Mouse (Mus musculus): ENCODE results near the gene Slc35f6.
"Not testable (repeated sequence)": the region's sequence is repeated elsewhere in the genome, so short reads cannot be mapped to it uniquely, and the experiment has no call there.

The Slc35f6 gene

DNA sequence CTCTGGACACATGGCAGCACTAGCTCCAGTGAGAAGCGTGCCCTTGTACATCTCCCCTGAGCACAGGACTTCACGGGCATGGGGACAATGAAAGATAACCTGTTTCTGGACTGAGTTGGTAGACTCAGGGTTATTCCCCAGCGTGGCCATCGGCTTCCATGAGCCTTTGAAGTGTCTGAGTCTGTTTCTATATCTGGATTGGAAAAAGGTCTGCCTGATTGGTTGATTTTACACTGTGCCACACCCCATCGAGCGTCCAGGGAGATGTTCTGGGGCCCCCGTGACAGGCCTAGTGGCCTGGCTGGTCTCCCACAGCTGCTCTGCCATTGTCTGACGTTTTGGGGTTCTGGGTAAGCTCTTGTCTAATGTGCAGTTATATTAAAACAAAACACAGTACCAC is 7.3 kb downstream of the Slc35f6 start:
- intact Hi-C loops (cut with DNase I): no loop called here

DNA sequence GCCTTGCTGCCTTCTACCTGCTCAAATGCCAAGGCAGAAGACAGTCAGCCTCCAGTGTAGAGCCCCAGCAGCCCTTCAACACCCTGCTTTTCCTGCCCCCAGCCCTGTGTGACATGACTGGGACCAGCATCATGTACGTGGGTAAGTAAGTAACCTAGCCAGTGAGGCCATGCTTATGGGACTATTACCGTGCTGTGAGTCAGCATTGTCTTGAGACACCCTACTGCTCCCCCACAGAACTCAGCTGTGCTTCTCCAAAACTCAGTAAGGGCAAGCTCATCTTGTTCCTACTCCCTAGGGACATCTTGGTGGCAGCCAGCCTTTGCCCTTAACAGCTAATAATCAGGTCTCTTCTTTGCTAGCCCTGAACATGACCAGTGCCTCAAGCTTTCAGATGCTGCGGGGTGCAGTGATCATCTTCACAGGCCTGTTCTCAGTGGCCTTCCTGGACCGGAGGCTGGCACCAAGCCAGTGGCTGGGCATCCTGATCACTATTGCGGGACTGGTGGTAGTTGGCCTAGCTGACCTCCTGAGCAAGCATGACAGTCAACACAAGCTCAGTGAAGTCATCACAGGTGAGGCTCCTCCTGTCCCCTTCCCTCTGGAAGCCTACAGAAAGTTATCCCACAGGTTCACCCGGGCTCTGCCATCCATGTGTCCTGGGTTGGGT is 7.9 kb downstream of the Slc35f6 start:
- intact Hi-C loops (cut with DNase I): no loop called here

DNA sequence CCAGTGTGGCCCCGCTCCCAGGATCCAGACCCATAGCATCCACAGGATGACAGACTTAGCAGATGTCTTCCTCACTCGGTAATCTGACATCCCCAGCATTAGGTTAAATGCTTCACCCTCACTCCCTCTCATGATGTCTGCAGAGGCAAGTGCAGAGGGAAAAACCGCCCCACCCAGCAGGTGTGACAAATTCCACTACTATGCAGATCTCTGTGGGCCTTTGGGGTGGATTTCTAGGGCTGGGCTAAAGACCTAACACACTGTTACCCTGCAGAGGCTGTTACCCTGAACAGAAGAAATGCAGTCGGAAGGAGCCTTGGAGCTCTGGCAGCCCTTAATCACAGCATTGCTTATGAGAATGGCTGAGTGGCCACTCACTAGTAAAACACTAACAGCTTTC is 11.3 kb downstream of the Slc35f6 start:
- intact Hi-C loops (cut with DNase I): no loop called here

DNA sequence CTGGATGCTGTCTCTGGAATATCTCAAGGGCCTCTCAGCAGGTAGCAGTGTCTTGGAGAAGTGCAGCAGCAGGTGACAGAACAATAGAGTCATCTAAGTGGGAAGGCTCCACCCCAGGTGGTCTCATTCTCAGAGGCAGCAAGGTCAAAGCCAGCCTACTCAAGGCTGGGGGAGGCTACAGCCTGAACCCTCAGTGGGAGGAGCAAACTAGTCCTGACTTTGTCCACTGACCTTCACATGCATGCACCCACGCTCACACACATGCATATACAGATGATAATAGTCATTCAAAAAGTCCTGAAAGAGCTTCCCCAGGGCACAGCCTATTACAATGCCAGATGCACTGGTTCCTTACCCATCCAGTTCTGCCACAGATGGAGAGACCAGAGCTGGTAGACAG is 12.5 kb downstream of the Slc35f6 start:
- intact Hi-C loops (cut with DNase I): no loop called here

DNA sequence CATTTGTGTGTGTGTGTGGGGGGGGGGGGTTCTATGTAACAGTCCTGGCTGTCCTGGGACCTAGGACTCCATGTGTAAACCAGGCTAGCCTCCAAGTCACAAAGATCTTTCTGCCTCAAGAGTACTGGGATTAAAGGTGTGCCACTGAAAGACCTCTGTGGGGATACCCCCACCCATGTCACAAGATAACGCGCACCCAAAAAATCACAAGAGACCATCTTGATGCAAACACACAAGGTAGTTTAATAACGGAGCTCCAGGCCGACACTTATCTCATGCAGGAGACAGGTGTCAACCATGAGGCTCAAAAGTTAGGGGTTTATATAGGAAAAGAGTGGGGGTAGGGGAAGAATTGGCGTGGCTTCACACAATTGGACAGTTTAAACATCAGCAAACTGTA is 13.1 kb downstream of the Slc35f6 start:
- intact Hi-C loops (cut with DNase I): no loop called here

DNA sequence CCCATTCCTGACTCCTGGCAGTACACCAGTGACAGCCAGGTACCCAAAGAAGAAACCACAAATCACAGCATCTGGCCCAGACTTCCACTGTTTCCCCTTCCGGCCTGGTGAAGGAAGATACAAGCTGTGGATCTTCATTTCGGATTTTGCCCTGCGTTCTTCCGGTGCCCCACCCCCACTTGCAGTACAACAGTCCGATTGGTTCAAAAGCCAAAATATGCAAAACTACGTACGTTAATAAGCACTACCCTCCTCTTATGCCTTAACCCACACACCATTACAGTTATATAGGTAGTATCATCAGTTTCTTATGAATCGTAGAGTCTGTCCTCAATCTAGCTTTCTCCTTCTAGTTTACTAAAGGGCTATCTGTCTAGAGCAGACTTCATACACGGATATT is 17.6 kb downstream of the Slc35f6 start:
- intact Hi-C loops (cut with DNase I): no loop called here

DNA sequence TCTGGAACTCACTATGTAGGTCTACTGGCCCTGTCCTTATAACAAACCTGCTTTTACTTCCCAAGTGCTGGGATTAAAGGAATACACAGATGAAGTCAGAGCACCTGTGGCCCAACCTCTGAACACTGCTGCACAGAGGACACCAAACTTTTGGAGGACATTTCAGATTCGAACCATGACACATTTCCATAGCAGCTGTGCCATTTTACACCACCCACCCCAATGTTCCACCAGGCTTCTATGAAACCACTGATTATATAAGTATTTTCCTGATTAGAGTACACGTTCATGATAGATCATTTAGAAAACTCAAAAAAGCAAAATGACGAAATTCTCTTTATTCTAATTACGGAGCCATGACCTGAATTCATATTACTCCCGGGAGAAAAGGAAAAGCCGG is 18.2 kb downstream of the Slc35f6 start:
- intact Hi-C loops (cut with DNase I): no loop called here

DNA sequence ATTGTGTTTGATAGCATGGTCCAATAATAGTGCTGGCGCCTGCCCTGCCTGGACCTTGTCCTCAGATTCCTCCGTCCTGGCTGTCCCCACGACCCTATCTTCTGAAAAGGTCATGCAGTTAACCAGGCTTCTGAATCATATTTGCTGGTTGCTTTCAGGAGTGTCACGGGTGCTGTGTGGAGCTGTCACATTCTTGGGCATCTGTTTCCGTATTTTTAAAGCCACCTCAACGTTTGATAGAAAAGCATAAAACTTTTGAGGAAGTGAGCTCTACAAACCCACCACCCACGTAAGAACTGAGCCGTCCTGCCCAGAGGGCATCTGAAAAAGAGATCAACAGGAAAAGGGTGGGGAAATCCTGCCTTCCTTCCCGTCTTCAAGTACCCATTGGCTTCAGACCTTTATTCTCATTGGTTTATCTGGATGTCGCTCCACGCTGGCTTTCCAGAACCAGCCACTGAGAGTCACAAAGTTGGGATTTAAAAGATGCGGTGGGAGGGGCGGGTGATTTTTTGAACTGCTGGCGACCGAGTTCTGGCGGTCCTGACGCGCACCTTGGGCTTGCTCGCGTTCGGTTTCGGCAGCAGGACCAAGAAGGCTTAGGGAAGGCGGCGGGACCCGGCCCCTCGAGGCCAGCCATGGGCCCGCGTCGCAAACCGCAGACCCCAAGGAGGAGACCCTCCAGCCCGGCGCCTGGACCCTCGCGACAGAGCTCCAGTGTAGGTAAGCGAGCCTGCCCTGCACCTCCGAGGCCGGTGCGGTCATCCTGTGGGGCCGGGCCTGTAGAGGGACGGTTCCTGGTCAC is 18.9 kb downstream of the Slc35f6 start, which contains the start of gene Cenpa:
Gene Cenpa (plus strand): TSS at position 387 of the 805 bp plus-strand sequence.
- intact Hi-C loops (cut with DNase I): no loop called here

DNA sequence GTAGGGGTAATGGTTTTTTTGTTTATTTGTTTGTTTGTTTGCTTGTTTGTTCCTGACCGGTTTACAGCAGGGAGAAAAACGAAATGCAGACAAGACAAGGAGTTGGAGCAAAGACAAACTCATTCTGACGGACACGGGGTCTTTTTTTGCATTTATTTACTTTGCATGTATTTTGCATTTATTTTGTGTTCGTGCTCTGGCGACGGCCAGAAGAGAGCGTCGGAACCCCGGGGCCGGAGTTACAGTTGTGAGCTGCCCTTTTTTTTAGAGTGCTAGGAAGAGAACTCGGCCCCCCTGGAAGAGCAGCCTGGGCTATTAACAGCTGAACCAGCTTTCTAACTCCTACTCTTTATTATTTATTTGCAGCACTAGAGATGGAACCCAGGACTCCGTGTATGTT is 19.5 kb downstream of the Slc35f6 start:
- intact Hi-C loops (cut with DNase I): no loop called here

DNA sequence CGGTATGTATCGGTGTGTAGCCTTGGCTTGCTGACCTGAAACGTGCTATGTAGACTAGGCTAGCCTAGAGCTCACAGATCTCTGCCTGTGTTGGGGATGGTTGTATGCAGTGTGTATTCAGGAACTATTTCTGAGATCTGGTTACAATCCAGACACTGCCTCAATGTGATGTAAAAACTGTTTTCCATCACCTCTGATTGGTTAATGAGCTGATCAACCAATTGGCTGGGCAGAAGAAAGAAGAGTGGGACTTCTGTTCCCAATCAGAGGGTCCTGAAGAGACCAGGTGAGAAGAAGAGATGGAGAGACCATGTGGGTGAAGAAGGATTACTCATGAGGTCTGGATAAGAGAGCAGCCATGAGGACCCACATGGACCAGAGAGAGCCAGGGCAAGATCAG is 20.0 kb downstream of the Slc35f6 start:
- intact Hi-C loops (cut with DNase I): no loop called here

DNA sequence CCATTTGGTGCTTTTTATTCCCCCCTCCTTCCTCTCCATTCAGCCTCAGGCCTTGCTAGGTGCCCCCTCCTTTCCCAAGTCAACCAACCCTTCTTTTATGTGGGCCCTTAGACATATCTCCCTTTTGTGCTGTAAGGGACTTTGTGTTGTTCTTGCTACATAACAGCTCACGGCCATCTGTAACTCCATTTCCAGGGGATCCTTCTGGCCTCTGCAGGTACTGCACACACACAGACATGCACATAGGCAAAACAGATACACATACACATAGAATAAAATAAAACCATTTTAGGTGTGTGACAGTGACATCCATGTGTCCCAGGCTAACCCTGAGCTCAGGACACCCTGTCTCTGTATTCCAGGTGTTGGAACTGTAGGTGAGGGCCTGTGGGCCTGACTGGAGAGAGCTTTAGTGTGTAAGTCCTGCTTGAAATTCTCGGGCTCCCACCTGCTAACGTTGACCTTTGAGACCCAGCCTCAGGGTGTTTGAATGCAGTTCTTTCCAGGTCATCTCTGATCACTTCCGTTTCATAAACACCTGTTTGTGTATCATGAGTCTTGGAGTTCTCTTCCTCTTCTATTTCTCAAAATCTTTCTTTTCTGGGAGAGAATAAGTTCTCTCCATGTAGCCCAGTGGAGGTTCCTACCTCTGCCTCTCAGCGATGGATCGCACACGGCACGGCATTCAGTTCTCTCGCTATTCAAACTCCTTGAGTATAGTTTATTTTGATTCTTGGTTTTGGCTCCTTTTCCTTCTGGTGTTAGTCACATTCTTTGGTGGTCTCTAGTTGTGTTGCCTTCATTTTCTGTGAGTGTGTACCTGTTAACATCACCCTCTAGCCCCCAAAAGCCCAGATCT is 21.1 kb downstream of the Slc35f6 start:
- intact Hi-C loops (cut with DNase I): no loop called here

DNA sequence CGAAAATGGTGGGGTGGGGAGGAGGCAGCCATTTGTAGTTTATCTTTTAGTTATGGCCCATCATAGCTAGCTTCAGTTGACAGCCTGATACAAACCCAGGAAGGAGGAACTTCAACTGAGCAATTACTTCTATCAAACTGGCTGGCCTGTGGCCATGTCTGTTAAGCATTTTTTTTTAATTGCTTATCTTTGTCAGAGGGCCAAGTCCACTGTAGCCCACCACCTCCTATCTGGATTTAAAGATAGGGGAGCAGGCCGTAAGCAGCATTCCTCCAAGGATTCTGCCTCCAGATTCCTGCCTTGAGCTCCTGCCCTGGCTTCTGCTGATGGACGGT is 21.7 kb downstream of the Slc35f6 start:
- intact Hi-C loops (cut with DNase I): no loop called here

DNA sequence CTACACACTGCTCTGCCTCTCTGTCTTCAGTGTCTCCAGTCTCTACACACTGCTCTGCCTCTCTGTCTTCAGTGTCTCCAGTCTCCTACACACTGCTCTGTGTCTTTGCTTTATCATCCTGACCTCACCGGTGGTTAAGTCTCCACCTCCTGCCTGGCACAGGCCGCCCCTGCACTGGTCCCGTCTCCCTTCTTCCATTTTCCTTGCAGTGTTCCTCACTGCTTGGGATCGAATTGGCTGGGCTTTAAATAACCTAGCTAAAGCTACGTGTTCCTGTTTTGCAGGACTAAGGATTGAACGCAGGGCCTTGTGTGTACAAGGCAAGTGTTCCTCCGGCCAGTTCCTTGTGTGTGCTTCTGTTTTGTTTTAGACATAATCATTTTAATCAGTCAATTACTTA is 22.4 kb downstream of the Slc35f6 start:
- intact Hi-C loops (cut with DNase I): no loop called here

DNA sequence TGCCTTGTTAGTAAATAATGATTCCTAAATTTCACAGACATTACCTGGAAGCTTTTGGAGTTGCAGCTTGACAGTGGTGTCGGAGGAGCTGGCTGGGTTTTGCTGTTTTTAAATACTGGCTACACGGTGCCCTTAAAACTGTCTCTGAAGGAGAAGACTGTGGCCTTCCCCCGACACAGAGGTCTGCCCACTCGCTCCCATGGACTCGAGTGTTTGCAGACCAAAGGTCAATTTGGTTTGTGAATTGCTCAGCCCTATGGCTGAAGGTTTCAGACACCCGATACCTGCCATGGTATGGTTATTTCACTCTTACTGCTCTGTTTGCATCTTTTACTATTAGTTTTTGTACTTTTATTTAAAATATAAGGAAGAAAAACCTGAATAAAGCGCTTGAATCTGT is 26.3 kb downstream of the Slc35f6 start:
- intact Hi-C loops (cut with DNase I): no loop called here

DNA sequence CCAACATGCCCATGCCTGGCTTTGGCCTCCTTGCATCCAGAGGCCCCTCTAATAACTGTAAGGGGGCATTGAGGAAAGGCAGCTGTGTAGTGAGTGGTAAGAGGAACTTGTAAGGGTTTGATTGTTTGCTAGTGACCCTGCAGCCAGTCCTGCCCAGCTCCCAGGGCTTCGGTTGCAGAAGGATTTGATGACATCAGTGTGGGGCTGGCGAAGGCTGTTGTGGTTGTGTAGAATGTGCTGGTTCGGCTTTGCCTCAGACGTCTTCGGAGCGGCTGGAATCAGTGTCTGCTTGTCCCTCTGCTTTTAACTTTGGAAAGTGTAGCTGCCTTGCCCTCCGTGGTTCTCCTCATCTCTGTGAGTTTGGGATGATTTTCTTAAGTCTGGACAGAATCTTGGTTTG is 29.1 kb downstream of the Slc35f6 start:
- intact Hi-C loops (cut with DNase I): no loop called here

DNA sequence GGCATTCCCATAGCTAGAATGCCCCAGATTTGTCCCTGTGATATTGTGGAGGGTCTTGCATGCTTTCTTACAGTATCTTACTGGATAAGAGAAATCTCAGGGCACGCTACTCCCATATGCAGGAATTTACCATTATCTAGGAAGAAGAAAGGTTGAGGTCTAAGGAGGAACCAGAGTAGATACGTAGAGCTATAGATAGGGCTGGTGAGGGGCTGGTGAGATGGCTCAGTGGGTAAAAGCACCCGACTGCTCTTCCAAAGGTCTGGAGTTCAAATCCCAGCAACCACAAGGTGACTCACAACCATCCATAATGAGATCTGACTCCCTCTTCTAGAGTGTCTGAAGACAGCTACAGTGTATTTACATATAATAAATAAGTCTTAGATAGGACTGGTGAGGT is 30.3 kb downstream of the Slc35f6 start:
- intact Hi-C loops (cut with DNase I): not testable (repeated sequence)

DNA sequence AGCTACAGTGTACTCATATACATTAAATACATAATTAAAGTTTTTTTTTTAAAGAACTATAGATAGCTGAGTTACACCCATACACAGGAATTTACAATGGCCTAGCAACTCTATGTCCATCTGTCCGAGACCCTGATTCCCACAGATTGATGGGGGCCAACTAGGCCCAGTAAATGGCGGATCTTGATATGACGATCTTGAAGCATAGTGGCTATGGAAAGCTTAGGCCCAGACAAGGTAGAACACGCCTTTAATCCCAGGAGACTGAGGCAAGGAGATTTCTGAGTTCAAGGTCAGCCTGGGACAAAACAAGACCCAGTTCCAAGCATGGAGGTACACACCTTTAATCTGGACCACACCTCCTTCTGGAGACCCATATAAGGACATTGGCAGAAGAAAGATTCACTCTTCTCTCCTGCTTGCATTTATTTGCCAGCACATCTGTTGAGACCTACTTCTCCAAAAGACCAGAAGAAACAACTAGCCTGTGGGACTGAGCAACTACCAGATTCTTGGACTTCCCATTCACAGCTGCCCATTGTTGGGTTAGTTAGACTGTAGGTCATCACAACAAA is 31.1 kb downstream of the Slc35f6 start:
- intact Hi-C loops (cut with DNase I): no loop called here

DNA sequence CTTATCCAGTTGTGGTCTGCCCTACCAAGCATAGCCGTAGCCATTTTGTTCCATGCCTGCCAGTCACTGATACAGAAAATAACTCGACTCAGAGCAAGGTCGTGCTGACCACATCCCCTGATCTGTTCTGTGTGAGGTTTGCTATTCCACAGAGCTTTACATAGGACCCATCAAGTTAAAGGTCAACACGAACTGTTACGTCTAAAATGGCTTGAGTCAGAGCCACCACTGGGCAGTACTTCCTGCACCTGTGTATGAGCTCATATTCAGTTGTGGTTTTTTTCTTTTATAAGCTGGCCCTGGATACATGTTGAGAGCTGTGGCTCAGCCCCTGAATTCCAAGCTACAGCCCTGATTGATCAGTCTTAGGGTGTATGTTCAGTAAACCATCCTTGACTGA is 31.9 kb downstream of the Slc35f6 start:
- intact Hi-C loops (cut with DNase I): no loop called here

DNA sequence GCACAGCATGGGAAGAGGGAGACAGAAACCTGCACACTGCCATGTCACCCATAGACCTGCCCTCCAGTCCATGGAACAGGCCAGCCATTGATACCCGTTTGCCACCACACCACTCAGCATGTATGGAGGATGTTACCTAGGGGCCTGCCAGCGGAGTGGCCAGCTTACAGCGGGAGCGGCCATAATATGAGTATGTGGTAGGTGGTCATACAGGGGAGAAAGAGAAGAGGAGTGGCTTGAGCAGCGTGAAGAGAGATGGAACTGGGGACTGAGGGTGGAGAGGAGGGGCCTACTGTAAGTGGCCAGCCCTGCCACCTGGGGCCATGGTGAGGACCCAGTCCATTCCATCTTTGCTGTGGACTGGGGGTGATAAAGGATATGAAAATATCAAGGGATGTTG is 34.2 kb downstream of the Slc35f6 start:
- intact Hi-C loops (cut with DNase I): no loop called here

DNA sequence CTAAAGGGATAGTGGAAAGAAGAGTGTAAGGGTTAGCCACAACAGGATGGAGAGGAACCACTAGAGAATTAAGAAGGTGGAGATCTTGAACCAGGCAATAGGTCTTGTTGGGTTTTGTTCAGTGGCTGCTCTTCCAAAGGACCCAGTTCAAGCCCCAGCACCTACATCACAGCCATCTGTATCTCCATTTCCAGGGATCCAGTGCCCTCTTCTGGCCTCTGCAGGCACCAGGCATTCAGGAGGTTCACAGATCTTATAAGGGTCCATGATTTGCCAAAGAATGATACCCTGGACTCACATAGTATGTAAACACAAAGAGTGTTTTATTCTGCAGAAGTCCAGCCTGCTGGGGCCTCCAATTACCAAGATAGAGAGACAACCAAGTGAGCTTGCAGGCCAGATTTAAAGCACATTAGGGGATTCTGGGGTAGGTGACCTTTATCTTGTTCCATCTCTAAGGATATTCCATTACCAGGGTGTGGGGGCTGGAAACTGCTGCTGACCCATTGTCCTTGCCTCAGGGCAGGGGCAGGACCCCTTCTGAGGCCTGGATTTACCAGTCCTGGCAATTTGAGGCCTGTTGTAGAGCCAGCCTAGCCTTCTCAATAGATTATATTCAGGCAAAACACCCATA is 35.4 kb downstream of the Slc35f6 start:
- intact Hi-C loops (cut with DNase I): no loop called here

DNA sequence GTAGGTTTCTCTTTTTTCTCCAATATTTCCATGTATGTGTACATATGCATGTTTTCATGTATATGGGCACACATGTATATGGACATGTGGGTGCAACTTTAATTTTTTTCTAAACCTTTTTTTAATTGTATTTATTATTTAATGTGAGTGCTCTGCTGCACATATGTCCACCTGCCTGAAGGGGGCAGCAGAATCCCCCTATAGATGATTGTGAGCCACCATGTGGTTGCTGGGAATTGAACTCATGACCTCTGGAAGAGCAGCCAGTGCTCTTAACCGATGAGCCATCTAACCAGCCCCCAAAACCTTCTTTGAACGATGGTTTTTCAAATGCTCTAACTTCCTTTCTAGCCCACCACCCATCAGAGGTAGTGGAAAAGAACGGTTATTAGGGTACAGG is 36.3 kb downstream of the Slc35f6 start:
- intact Hi-C loops (cut with DNase I): no loop called here
